Mouse (Mus musculus): Measurements from ENCODE around the gene Specc1.

The Specc1 gene

DNA sequence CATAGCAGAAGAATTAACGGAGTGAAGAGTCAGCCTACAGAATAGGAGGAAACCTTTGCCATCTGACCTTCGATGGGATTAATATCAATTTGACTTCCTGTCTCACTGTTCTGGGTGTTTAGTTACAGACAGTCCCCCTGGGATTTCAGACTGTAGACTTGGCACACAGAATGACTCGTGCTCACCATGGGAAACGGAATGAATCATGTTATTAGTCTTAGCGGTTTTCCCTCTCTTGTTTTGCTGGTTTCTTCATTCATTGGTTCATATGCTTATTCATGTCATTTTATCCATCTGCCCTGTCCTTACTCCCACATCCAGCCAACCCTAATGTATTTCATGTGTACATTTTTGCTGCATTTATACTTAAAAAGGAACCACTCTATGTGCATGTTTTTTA, 14.3 kb downstream of the Specc1 start:
- no peak for DNase-seq

DNA sequence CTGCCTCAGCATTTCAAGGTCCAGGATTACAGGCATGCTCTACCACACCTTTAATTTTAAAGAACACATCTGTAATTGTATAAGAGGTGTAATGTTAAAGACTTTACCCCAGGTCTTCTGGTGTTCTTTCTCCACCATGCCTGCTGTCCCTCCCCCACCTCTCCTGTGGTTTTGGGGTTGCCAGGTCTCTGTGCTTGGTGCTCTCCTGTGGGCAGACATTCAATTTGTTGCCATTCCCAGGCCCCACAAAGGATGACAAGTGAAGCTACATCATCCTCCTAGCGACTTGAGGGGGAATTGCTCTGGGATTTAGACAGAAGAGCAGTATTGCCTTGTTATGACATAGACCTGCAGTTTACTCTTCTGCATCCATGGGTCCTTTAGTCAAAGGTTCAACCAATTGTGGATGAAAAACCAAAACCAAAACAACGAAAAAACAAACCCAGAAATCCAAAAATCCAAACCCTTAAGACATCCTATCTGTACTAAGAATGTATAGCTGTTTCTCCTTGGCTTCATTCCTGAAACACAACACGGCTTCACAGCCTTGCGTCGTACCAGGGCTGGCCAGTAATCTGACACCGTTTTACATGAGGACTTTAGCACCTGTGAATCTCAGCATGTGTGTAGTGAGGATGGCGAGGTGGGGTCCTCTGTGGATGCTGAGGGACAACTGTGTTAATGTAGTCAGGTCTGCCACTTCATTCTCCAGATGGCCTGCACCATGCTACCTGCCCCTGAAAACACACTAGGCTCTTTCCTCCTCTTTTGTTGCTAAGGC, 15.1 kb downstream of the Specc1 start:
- DNase-seq: no peak

DNA sequence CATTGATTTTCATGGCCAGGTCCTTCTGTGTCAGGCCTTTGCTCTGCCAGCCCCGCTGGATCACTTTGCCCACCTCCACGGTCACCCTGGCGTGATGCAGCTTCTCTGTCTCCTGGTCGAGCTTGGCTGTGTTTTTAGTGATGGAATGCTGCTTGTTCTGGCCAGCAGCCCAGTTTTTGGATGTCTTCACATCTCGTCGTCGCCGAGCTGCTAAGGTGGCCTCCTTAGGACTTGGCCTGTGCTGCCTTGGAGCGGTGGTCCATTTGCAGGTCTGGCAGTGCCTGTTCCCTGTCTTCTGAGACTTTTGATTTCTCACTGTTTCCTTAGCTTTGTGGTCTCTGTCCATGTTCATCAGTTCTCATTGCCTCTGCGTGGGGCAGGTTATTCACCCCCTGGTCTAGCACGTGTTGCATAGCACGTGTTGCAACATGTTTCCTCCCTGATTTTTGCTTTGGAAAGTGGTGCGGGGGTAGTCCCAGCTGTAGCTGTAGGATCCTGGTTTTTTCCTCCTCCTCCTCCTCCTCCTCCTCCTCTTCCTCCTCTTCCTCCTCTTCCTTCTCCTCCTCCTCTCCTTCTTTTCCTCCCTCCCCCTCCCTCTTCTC, 17.6 kb downstream of the Specc1 start:
- no peak for DNase-seq

DNA sequence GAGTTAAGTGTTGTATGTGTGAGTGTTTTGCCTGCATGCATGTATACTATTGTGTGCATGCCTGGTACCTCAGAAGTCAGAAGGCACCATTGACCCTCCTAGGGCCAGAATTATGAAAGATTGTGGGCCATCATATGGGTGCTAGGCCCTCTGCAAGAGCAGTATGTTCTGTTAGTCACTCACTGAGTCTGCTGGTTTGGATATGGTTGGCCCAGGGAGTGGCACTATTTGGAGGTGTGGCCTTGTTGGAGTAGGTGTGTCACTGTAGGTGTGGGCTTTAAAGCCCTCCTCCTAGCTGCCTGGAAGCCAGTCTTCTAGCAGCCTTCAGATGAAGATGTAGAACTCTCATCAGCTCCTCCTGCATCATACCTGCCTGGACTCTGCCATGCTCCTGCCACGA, 19.2 kb downstream of the Specc1 start:
- DNase-seq: no peak

DNA sequence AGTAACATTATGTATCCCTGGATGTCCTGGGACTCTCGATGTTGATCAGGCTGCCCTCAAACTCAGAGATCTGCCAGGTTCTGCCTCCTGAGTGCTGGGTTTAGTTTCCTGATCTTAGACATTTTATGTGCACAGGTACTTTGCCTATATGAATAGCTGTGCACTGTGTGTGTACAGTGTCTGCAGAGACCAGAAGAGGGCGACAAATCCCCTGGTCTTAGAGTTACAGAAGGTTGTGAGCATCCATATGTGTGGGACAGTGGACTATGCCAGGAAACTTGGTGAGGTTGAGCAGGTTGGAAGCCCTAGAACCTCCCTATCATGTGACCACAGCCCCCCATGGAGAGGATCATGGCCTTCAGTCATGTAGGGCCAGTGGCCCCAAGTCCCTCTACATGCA, 24.7 kb downstream of the Specc1 start:
- no peak for DNase-seq

DNA sequence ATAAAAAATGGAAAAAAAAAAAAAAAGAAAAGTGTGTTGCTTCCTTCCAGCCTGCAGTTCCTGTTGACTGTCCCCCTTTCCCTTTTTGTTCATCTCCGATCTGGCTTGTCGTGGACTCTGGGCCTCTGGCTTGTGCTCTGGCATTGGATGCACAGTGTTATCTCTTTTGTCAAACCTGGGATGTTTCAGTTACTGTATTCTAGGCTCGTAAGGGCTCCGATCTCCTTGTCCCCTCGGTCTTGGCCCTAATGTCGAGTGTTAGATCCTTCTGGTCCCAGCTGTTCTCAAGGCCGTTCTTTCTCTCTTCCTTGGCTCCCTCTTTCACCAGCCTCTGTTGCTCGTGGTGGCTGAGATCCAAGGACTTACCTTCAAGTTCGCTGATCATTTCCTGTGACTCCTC, 26.3 kb downstream of the Specc1 start:
- DNase-seq: no peak

DNA sequence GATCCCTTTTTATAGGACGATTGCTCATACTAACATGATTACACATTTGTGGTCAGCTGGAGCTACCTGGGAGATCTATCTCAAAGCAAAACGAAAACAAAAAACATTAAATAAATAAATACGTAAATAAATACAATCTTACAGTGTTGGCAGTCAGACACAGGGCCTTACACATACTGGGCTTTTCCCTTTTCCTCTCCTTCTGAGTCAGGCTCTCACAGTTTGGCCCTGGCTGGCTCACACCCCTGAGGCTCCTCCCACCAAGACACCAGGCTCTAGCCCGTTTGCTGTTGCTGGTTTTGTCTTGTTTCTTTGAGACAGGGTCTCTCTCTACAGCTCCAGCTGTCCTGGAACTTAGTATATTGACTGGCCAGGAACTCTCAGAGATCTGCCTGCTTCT, 30.4 kb downstream of the Specc1 start:
- DNase-seq: no peak

DNA sequence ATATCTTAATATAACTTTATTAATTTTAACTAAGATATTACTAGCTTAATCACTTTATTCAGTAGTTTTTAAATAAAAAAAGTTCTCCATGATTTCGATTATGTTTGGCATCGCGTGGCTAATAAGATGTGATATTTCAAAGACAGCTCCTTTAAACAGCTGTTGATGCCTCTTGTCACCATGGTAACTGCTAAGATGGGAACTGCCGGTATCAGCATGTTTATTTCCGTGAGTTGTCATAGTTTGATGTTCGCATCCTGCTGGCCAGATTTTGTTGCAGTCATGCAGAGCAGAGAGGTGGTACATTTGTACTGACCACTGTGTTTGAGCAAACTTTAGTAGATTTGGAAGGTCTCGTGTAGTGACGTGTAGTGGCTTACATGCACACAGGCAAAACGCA, 33.1 kb downstream of the Specc1 start:
- peak; percentile 48 for DNase-seq

DNA sequence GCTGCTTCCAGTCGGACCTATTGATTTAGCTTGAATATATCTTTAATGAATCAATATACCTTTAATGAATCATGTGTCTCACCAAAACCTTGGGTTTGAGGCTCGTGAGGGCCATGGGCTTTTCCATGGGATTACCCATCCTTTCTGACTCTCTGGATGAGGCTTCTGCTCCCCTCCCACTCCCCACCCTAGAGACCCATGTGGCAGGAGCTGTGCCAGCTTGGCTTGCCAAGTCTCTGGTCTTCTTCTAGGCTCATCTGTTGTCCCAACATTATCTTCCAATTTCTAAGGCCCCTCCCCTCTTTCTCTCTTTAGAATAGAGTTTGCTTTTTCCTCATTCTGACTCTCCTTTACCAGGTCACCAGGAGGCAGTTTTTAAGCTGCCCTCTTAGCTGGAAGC, 35.0 kb downstream of the Specc1 start:
- DNase-seq: no peak

DNA sequence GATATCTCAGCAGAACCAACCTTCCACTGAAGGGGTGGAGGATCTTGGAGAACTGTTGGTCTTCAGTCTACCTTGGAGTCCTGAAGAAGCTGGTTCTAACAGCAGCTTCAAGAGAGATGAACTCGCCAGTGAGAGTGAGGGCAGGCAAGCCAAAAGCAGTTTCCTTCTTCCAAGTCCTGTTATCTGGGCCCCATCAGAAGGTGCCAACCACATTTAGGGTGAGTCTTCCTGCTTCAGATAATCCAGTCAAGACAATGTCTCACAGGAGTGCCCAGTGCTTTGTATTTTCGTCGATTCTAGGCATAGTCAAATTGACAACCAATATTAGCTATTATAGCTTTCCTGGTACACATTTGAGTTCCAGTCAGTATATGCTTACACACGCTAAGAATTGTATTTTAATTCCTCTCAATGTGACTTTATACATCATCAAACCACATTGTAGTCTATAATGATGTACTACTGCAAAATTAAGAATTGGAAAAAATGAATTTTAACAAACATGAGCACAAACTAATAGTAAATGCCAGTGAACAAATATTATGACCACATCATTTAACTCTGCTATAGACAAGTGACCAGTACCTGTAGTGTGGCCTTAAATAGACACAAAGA, 36.2 kb downstream of the Specc1 start:
- no peak for DNase-seq

DNA sequence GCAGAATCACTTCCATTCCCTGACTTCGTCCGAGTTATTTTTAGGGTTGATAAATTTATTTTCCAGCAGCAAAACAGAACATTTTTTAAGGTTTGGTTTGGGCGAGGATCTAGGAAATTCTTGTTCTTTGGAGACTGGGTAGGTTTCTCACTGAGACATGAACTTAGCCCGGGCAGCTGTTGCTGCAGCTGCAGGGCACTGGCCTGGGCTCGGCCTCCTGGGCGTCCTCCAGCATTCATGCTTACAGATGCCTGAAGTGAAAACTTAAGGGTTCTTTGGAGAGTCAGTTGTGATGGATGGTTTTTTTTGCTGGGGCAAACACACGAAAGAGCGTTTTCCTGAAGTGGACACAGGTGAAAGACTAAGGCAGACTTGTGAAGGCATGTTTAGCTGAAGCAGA, 42.9 kb downstream of the Specc1 start:
- DNase-seq: no peak

DNA sequence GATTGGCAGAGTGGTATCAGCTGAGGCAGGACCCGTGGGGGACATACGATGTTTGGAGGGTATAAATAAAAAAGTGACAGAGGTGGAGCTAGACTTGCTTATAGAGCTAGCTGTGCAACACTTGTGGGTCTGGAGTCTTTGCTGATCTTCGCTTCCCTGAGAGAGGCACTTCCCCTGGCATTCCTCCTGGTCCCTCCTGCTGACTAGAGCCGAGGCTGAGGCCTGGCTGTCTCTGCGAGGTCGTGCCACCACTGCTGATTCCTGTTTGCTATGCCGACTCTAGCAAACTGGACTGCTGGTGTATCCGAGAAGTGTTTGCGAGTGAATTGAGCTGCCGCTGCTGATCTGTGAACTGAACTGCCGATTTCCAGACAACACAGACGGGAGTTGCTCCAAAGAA, 43.5 kb downstream of the Specc1 start:
- no peak for DNase-seq

DNA sequence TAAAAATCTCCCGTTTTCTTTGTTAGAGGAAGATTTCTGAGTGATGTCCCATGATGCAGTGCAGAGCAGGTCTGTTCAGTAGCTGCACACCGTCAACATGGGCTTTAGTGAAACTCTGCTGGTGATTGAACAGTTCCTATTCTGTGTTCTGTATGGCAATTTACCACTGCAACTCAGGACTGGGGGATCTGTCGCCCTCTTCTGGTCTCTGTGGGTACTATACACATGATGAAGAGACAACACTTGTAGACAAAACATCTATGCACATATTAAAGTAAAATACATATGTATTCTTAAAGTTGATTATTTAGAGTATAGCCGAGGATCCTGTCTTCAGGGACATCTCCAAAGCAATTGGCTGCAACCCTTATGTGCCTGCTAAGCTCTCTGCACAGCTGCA, 45.4 kb downstream of the Specc1 start:
- DNase-seq: no peak

DNA sequence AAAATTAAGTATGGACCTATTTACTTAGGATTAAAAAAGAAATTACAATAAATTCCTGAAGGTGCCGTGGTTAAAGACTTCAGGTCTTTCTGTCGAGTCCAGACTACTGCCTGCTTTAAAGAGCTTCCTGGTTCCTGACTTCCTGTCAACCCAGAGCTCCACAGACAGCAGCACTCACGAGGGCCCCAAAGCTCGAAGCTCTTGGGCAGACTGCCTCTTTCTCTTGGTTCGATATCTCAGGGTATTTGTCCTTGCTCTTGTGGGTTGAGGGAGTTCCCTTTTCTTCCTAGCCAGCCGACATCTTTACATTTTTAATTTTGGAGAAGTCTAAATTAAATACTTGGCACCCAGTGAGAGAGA, 48.3 kb downstream of the Specc1 start:
- no peak for DNase-seq

DNA sequence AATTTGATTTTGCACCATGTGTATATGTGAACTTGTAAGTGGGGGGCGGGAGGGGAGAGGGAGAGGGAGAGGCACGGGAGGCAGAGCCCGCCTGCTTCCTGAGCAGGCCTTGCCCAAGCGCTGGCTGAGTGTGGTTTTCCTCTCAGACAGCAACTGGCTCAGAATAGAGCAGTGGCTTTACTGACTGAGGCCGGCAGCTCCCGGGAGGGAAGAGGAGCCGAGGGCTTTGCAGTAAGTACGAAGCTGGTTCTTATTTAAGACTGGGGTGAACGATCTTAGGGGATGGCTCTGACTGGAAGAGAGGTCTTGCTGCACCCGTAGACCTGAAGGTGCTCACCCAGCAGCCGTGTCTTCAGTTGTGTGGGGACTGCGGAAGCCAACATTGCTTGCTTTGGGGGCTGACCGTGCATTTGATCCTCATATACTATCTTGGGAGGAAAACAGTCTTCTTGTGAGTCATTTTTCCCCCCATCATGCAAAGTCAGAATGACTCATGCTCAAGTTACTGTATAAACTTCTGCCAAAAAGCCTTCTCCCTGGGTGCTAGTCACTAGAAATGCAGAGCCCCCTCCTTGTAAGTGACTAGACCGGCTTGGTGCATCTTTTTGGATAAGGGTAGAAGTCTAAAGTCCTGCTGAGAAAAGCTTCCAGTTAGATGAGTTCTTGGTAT, 48.8 kb downstream of the Specc1 start:
- DNase-seq: no peak

DNA sequence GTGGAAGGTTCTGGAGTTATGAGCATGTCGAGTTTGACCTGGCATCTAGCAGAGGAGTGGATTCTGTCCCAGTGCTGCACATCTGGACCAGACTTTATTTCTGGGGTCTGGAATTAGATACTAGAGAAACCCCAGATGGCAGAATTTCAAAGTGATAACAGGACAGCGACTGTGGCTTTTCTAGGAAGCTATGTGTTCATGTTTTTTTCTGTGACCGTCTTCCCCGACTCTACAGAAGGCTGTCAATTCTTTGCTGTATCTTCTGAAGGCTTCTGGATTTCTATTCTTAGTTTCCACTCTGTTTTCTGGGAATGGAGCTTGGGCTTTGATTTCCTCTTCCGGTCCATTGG, 49.3 kb downstream of the Specc1 start:
- no peak for DNase-seq

DNA sequence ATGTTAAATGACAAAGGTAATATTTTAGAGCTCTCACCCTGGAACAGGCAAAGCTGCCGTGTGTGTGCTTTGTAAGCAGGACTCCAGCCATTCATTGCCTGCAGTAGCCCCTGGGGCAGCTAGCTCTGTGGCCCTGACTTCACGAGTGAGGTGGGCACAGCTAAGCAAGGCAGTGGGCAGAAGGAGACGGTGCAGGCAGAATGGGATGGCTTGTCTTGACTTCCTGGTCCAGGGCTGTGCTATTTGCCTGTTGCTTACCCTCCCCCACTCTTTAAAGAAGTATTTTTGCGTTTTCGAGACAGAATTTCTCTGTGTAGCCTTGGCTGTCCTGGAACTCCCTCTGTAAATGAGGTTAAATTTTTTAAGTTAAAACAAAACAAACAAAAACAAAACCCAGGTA, 50.1 kb downstream of the Specc1 start:
- no peak for DNase-seq

DNA sequence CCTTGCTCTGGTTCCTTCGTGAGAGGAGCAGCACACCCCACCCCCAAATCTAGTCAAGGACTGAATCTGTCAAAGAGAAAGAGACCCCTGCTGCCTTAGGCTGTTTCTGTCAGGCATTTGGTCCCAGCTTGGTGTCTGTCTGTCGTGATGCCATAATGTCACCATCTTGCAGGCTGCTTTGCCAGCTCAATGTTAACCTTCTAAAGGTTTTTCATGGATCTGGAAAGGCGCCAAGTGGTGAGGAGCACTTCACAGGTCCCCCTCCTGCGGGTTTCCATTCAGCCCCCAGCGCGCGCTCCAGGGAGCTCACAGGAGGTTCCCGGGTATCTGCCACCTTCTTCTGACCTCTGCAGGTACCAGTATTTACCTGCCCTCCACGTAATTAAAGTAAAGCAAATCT, 51.4 kb downstream of the Specc1 start:
- no peak for DNase-seq

DNA sequence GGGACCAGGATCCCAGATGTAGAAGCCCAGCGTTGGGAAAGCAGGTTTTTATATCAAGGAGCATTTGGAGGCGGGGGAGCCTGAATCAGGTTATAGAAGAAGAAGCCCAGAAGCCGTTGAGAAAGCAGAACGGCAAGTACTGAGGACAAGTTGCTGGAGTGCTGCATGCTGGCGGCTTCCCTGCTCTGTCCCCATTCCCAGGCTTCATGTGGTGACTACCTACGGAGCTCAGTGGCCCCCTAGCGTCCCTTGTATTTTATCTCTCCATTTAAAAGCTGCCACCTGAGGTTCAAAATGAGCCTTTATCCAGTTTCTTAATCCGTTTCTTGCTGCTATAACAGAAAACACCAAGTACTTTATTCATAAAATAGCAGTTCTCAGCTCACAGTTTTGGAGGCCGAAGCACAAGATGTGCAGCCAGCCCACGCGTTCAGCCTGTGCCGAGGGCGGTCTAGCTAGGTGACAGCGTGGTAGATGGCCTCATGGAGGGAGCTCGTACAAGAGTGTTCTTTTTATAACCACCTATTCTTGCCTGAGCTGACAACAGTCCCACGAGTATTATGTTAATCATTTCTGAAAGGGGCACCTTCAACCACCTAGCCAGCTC, 54.2 kb downstream of the Specc1 start:
- DNase-seq: no peak

DNA sequence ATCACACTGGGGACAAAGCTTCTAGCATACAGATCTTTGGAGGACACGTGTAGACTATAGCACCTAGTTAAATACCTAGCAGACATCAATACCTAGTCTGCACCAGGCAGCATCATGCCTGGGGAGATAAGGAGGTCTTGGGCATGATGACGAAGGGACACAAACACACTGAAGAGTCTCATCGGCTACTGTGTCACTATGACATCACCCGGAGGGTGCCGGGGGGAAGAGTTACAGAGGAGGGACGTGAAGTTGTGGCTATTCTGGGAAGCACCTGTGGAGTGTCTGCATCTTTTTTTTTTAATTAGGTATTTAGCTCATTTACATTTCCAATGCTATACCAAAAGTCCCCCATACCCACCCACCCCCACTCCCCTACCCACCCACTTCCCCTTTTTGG, 55.5 kb downstream of the Specc1 start:
- no peak for DNase-seq

DNA sequence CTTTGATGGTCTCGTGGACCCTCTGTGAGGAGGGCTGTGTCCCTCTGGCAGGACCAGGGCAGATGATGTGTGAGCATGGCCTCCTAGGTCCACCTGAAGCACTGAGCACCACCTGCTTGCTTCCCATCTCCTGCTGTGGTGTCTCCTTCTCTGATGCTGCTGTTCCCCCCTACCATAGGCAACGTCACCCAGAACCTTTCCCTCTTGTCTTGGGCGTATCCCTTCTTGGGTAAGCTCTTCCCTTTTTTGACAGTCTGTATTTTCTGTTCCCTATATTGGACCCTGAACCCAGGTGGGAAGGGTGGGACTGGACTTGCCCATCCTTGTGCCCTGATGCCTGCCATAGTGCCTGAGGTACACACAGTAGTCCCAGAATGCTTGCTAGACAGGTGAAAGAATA, 56.9 kb downstream of the Specc1 start:
- DNase-seq: no peak

DNA sequence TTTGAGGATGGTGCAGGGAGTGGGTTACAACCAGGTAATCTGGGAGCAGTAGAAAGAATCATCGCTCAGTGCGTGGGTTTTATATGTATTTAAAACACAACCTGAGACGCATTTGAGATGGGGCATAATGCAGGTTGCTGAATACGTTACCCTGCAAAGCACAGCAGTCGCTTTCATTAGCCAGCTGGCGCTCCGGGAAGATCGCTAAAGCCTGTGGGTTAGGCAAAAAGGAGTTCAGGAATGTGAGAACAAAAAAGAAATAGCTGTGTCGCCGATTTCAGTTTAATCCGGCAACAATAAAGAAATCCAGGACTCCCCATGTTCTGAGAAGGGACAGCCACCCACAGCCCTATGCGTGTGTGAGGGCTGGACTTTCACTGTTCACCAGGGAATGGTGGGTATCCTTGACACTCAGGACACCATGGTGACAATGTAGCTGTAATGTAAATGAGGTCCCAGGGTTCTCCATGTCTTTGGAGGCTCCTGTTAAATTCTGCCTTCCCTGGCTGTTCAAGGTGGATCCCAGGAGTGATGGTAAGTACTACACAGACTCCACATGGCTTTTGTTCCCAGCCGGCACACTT, 58.6 kb downstream of the Specc1 start:
- DNase-seq: no peak

DNA sequence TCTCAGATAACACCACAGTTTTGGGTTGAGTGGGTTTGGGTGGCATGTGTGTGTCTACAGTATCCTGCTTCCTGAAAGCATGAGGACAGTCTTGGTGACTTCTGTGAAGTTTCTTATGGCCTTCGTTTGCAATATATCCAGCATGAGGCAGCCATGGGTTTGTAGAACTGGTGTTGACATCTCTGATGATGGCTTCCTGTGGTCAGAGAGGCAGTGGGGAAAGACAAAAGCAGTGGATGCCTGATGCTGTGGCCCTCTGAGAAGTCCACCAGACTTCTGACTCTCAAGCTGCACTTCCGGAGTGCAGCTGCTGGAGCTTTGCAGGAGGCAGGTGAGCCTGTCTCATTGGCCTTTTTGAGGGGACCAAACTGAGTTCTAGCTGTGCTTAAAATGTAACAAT, 60.4 kb downstream of the Specc1 start:
- DNase-seq: no peak
